Mouse (Mus musculus) limb, embryonic 13.5 days (tissue): ENCODE results near the gene Slc26a10. TPM values are rescaled to one million over a fixed set of nuclear protein-coding genes. Genes with fewer than 3 reads are reported as not detected.
A peak's percentile ranks its signal among the peaks of the same experiment; 100 is the strongest.

ENCODE experiments used
- ATAC-seq: fragments of 200-750 bp; cut with Nextera tagmentation; 2 replicates; pipeline ENCODE4 v1.8.0; 2017; ENCODE audit warnings: low read depth, moderate number of reproducible peaks, moderate TSS enrichment; ENCODE audit not compliant: low FRiP score
- H3K27ac ChIP-seq: fragments of 300-500 bp; sonication (generic); 2 replicates; pipeline ENCODE4 v1.5.1; 2015; ENCODE audit warnings: inconsistent platforms, mild to moderate bottlenecking, moderate library complexity
- H3K27me3 ChIP-seq: fragments of 300-500 bp; sonication (generic); 2 replicates; pipeline ENCODE4 v1.6.1; 2015; ENCODE audit warnings: mild to moderate bottlenecking, inconsistent platforms
- H3K36me3 ChIP-seq: fragments of 300-500 bp; sonication (generic); 2 replicates; pipeline ENCODE4 v1.6.1; 2015; ENCODE audit warnings: inconsistent platforms, mild to moderate bottlenecking, moderate library complexity
- H3K4me1 ChIP-seq: fragments of 300-500 bp; sonication (generic); 2 replicates; pipeline ENCODE4 v1.6.1; 2015; ENCODE audit warnings: inconsistent platforms
- H3K4me2 ChIP-seq: fragments of 300-500 bp; sonication (generic); replicated peaks from 2 replicates; pipeline ENCODE4 v1.6.1; 2015; ENCODE audit warnings: inconsistent platforms, mild to moderate bottlenecking, moderate library complexity
- H3K4me3 ChIP-seq: fragments of 300-500 bp; sonication (generic); 2 replicates; pipeline ENCODE4 v1.5.1; 2015; ENCODE audit warnings: moderate library complexity, mild to moderate bottlenecking, inconsistent platforms
- H3K9ac ChIP-seq: fragments of 300-500 bp; sonication (generic); 2 replicates; pipeline ENCODE4 v1.6.1; 2015; ENCODE audit warnings: mild to moderate bottlenecking, inconsistent platforms
- H3K9me3 ChIP-seq: fragments of 300-500 bp; sonication (generic); 2 replicates; pipeline ENCODE4 v1.6.1; 2016; ENCODE audit warnings: inconsistent platforms
- WGBS: fragments of 180-500 bp; shearing (Covaris S2); methylation state at CpG from one replicate; pipeline ENCODE4 v1.1.7; 2015; 5-methylcytosine and 5-hydroxymethylcytosine counted together
- polyA plus RNA-seq: library from polyadenylated mRNA; unstranded; fragments of >200 nt; fragmentation: Nextera tagmentation; extraction: Ambion mirVana; gene quantifications from 2 replicates; pipeline ENCODE4 v1.2.1, GENCODE M21; 2015

Slc26a10 gene
- polyA plus RNA-seq, 1 experiment from 2014 or later: 1.6 TPM

DNA sequence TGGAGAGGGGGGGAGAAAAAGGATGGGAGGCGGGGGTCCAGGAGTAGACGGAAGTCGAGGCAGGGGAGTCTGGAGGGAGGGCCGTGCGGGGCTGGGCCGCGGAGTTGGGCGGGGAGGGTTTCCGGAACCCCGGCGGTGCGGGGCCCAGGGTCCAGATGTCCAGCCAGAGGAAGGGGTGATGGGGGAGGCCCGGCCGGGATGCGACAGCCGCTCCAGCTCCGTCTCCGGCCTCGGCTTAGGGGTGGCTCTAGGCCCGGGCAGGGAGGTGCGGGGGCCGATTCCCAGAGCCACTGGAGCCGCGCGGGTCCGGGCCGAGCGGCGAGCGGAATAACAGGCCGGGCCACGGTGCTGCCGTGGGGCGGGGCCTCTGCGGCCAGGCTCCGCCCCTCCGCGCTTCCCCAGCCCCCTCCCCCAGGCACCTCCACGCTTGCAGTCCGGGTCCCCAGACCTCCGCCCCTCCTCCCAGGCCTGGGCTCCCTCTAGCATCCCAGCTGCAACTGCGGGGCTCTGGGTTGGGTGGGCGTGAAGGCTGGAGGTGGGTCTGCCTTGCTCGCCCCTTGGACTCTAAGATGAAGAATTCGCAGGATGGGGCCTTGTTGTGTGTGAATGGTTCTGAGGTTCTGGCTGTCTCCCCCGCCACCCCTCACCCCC is 8.1 kb upstream of the Slc26a10 start:
- H3K9me3 ChIP-seq: no peaks in the 10 kb centered on the region
- ATAC-seq: peak; percentile 86
- peak overlapping the region; percentile 96 for H3K4me2 ChIP-seq
- H3K4me3 ChIP-seq: peak overlapping the region; percentile 71
- under 1% methylated on average over 43 of the region's 46 CpGs for WGBS
- H3K9ac ChIP-seq: peak overlapping the region; percentile 90
- 0 out of 2 replicates have a peak, but pooled peaks cover 6% of the 10 kb centered on the region for H3K27me3 ChIP-seq
- peaks cover 65% of the 10 kb centered on the region for H3K36me3 ChIP-seq
- peak overlapping the region; percentile 95 for H3K27ac ChIP-seq
- H3K4me1 ChIP-seq: peaks cover 51% of the 10 kb centered on the region

DNA sequence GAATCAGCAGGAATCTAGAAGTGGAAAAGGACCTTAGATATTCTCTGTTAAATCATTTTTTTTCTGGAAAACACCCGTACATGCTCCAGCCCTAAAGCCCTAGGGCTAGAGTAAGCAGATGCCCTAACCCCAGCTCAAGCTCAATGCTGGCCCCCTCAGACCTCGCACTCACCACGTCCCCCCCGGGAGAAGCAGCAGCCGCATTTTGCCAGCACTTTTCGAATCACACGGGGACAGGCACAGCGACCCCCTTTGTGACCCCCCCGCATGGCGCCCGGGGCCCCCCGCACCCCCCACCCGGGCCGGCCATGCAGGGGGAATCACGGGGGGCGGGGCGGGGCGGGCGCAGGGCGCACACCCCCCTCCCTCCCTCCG is 7.6 kb upstream of the Slc26a10 start:
- peaks cover 47% of the 10 kb centered on the region for H3K4me1 ChIP-seq
- H3K27me3 ChIP-seq: 0 out of 2 replicates have a peak, but pooled peaks cover 9% of the 10 kb centered on the region
- peak overlapping the region; percentile 95 for H3K27ac ChIP-seq
- H3K9ac ChIP-seq: peak overlapping the region; percentile 90
- H3K4me2 ChIP-seq: peak overlapping the region; percentile 96
- peaks cover 65% of the 10 kb centered on the region for H3K36me3 ChIP-seq
- no peak for ATAC-seq
- peak overlapping the region; percentile 71 for H3K4me3 ChIP-seq
- no peaks in the 10 kb centered on the region for H3K9me3 ChIP-seq
- WGBS: 1% methylated on average over 17 of the region's 21 CpGs

DNA sequence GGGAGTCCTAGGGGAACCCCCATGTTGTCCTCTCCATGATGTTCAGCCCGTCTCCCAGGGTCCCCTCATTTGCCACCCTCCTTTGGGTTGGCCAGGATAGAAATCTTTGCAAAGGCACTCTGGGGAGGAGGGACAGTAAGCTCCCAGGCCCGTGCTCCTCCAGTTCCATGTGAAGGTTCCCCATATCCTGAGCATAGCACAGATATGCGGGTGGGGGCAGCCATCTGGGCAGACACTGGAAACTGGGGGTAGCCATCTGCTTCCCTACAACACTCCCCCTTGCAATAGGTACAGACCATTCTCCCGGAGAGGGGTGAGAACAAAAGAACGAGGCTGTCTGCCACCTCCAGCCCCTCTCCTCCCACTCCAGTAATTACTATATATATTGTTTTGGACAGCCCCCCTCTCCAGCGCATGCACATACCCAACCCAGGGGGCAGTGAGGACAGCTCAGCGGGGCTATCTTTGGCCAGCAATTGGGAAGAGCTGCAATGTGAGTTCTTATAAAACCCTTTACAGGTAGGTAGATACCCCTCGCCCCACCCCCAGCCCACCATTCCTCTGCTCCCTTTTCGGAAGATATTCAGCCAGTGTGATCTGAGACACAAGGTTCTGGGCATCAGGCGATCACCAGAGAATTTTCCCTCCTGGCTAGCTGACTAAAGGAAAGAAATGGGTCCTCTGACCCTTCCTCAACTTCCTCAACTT is 7.1 kb upstream of the Slc26a10 start:
- H3K4me2 ChIP-seq: peak overlapping the region; percentile 96
- H3K27ac ChIP-seq: peak overlapping the region; percentile 95; the same call in 1 of the 2 replicates
- WGBS: 40% methylated on average over 10 of the region's 10 CpGs
- H3K4me1 ChIP-seq: peaks cover 43% of the 10 kb centered on the region
- peak overlapping the region; percentile 71 for H3K4me3 ChIP-seq
- H3K27me3 ChIP-seq: peaks cover 10% of the 10 kb centered on the region; the same call in 1 of the 2 replicates
- H3K9me3 ChIP-seq: no peaks in the 10 kb centered on the region
- ATAC-seq: no peak
- H3K36me3 ChIP-seq: peaks cover 65% of the 10 kb centered on the region
- H3K9ac ChIP-seq: peak overlapping the region; percentile 90

DNA sequence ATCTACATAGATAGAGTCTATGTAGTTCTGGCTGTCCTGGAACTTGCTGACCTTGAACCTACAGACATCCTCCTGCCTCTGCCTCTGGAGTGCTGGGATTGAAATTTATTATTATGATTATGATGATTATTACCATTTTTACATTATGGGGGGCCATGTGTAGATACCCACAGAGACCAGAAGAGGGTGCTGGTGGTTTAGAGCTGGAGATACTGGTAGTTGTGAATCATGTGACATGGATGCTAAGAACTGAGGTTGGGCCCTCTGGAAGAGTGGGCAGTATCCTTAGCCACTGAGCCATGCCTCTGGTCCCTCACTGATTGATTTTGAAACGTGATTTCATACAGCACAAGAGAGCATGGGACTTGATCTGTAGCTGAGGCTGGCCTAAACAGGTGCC is 6.0 kb upstream of the Slc26a10 start:
- H3K27me3 ChIP-seq: peaks cover 21% of the 10 kb centered on the region
- H3K9ac ChIP-seq: no peak overlapping the region
- H3K27ac ChIP-seq: no peak overlapping the region
- no peaks in the 10 kb centered on the region for H3K9me3 ChIP-seq
- ATAC-seq: no peak
- WGBS: 92% methylated on average over 1 of the region's 1 CpGs
- H3K36me3 ChIP-seq: peaks cover 66% of the 10 kb centered on the region
- H3K4me1 ChIP-seq: peaks cover 40% of the 10 kb centered on the region
- H3K4me3 ChIP-seq: no peak overlapping the region
- no peak overlapping the region for H3K4me2 ChIP-seq

DNA sequence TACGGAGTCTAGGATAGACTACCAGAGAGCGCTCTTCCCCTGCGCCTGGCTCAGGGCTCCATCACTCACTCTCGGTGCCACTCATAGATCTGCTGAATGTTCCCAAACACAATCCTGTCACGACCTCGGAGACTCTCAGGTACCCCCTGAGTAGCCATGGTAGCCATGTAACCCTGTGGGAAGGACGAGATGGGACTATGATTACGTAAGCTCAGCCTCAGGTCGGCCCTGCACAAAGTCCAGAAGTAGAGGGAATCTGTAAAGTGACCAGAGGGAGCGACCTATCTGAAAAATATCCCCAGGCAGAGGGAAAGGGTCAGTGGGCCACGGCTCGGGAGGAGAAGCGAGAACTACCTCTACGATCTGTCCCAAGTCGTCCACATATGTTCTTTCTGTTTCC is 5.1 kb upstream of the Slc26a10 start:
- peaks cover 31% of the 10 kb centered on the region for H3K4me1 ChIP-seq
- 85% methylated on average over 15 of the region's 15 CpGs for WGBS
- no peak overlapping the region for H3K9ac ChIP-seq
- ATAC-seq: no peak
- H3K9me3 ChIP-seq: no peaks in the 10 kb centered on the region
- peaks cover 30% of the 10 kb centered on the region for H3K27me3 ChIP-seq
- H3K27ac ChIP-seq: no peak overlapping the region
- no peak overlapping the region for H3K4me2 ChIP-seq
- H3K36me3 ChIP-seq: peaks cover 56% of the 10 kb centered on the region
- H3K4me3 ChIP-seq: no peak overlapping the region

DNA sequence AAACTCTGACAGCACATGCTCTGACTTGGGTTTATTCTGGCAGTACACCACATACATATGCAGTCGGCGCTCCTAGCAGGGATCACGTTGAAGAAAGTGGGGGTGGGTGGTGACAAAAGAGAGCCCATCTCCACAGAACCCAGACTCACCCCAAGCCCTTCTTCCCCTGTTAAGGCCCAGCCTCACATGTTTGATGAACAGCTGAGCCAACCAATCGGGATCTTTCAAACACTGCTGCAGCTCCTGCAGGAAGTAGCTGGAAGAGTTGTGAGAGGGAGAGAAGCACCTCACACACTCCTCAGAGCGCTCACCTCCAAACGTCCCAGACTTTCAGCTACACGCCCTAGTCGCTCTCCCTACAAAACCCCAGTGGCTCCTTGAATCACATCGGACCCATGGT is 4.7 kb upstream of the Slc26a10 start:
- H3K4me2 ChIP-seq: no peak overlapping the region
- H3K4me3 ChIP-seq: no peak overlapping the region
- peaks cover 34% of the 10 kb centered on the region for H3K27me3 ChIP-seq
- H3K9ac ChIP-seq: no peak overlapping the region
- ATAC-seq: no peak
- 69% methylated on average over 9 of the region's 9 CpGs for WGBS
- peaks cover 56% of the 10 kb centered on the region for H3K36me3 ChIP-seq
- no peak overlapping the region for H3K27ac ChIP-seq
- H3K9me3 ChIP-seq: no peaks in the 10 kb centered on the region
- H3K4me1 ChIP-seq: peaks cover 31% of the 10 kb centered on the region

DNA sequence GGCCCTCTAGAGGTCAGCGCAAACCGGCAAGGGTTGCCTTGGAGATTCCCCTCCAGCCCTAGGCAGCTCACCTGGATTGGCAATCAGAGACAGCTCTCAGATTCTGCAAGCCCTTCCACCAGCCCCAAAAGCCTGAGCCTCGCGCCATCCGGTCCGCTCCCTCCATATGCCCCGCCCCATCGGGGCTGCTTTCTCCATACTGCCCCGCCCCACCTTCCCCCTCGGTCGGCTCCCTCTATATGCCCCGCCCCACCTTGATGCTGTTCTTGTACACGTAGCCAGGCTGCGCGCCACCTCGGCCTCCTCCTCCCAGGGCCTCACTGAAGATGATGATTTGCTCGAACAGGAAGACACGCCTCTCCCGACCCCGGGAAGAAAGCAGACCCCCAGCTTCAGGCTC is 3.3 kb upstream of the Slc26a10 start:
- ATAC-seq: no peak
- no peaks in the 10 kb centered on the region for H3K9me3 ChIP-seq
- H3K27me3 ChIP-seq: peaks cover 48% of the 10 kb centered on the region
- 13% methylated on average over 20 of the region's 20 CpGs for WGBS
- no peak overlapping the region; the same call in 1 of the 2 replicates for H3K4me3 ChIP-seq
- H3K4me1 ChIP-seq: peaks cover 34% of the 10 kb centered on the region
- H3K9ac ChIP-seq: peak overlapping the region; percentile 40
- H3K27ac ChIP-seq: no peak overlapping the region
- H3K36me3 ChIP-seq: peaks cover 56% of the 10 kb centered on the region
- H3K4me2 ChIP-seq: peak overlapping the region; percentile 45

DNA sequence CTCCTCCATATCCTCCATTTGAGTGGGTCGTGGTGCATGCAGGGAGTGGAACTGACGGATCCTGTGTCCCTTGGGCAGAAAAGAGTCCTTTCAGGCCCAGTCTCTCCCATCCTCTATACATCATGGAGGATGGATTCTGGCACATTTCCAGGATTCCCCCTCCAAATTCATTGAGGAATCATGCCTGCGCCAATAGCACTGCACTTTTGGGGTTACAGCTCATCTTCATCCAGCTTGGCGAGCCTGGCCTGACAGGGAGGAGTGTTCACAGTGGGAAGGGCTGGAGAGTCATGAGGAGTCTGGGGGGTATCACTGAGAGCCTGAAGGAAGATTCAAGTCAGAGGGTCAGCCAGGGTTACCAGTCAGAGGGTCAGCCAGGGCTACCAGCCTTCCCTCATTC is 2.2 kb upstream of the Slc26a10 start:
- 89% methylated on average over 4 of the region's 4 CpGs for WGBS
- peaks cover 59% of the 10 kb centered on the region for H3K27me3 ChIP-seq
- peaks cover 56% of the 10 kb centered on the region for H3K36me3 ChIP-seq

DNA sequence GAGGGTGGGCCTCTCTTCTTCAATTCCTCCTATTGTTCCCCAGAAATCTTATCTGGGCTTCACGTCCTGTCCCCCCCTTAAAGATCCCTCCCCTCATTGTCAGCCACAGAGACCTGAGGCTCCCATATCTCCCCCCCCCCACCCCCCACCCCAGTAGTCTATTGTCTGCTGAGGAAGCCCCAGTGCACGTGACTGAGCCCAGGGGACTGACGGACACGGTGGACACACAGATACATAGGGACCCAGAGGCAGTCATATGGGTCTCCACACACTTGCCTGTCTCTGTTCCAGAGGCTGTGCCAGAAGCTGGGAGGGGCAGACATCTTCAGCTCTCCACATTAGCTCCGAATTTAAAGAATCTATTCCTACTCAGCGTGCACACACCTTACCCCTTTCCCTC is 1.1 kb upstream of the Slc26a10 start:
- Histone ChIP-seq H3K4me1 (peaks cover 37% of the 10 kb centered on the region), H3K9ac (no peak overlapping the region), H3K4me3 (no peak overlapping the region), H3K9me3 (no peaks in the 10 kb centered on the region), H3K27me3 (peaks cover 70% of the 10 kb centered on the region), H3K36me3 (peaks cover 50% of the 10 kb centered on the region), H3K27ac (no peak overlapping the region), H3K4me2 (no peak overlapping the region)
- ATAC-seq: no peak
- WGBS: 77% methylated on average over 6 of the region's 6 CpGs

More for the DNA sequence above, 2.2 kb upstream of the Slc26a10 start:
- H3K27ac ChIP-seq: no peak overlapping the region
- no peak overlapping the region for H3K9ac ChIP-seq
- H3K4me1 ChIP-seq: peaks cover 36% of the 10 kb centered on the region
- H3K4me2 ChIP-seq: no peak overlapping the region
- H3K9me3 ChIP-seq: no peaks in the 10 kb centered on the region
- no peak for ATAC-seq
- H3K4me3 ChIP-seq: no peak overlapping the region

DNA sequence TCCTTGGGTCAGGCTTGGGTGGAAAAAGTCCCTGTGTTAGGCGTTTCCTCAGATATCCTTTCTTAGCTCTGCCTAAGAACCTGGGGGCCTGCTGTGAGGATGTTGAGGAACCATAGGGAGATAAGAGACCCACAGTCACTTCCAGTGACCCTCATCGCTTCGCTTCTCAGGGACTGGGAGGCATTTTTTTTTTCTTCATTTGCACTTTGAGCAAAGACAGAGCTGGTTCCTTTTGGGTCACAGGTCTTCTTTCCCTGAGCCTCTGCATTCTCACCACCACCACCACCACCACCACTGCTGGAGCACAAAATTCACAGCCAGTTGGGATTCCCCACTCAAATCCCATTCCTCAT is 226 bp upstream of the Slc26a10 start:
- H3K4me2 ChIP-seq: peak overlapping the region; percentile 60
- no peak overlapping the region for H3K27ac ChIP-seq
- 26% methylated on average over 3 of the region's 3 CpGs for WGBS
- H3K4me3 ChIP-seq: peak overlapping the region; percentile 33
- H3K9ac ChIP-seq: peak overlapping the region; percentile 59
- peaks cover 41% of the 10 kb centered on the region for H3K36me3 ChIP-seq
- no peaks in the 10 kb centered on the region for H3K9me3 ChIP-seq
- peaks cover 77% of the 10 kb centered on the region for H3K27me3 ChIP-seq
- peaks cover 40% of the 10 kb centered on the region for H3K4me1 ChIP-seq
- ATAC-seq: no peak

DNA sequence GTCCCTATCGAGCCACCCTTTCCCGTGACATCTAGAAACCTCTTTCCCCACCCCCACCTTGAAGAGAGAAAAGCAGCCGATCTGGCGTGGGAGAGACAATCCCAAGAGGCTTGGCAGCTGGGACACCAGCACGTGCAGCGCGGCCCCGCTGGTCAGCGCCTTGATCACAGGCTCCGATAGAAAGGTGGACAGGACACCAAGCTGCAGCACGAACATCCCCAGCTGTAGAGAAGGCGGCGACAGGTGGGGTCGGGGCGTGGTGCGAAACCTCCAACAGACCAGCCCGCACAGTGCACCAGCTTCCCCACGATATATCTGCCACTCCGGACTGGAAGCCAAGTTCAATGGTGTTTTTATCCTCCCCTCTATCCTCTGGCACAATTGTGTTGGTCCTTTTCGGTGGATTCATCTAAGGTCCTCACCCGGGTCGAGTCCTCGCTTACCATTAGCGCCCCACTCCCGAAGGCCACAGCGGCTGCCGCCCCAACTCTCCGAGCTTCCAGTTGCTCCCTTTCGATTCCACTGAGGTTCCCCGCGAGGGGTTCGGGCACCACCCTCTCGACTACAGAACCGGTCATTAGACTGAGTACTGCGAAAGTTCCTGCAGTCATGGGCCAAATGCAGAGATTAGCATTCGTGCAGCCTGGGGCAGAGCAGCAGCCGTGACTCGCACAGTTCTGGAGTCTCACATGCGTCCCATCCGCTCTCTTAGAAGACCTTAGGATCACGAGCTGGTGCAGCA is 2.0 kb downstream of the Slc26a10 start:
- no peaks in the 10 kb centered on the region for H3K9me3 ChIP-seq
- H3K27ac ChIP-seq: no peak overlapping the region
- H3K9ac ChIP-seq: peak overlapping the region; percentile 36
- H3K4me2 ChIP-seq: peak overlapping the region; percentile 60
- 4% methylated on average over 41 of the region's 41 CpGs for WGBS
- peaks cover 28% of the 10 kb centered on the region for H3K4me1 ChIP-seq
- peaks cover 72% of the 10 kb centered on the region for H3K27me3 ChIP-seq
- peaks cover 18% of the 10 kb centered on the region for H3K36me3 ChIP-seq
- peak overlapping the region; percentile 32 for H3K4me3 ChIP-seq
- ATAC-seq: no peak

DNA sequence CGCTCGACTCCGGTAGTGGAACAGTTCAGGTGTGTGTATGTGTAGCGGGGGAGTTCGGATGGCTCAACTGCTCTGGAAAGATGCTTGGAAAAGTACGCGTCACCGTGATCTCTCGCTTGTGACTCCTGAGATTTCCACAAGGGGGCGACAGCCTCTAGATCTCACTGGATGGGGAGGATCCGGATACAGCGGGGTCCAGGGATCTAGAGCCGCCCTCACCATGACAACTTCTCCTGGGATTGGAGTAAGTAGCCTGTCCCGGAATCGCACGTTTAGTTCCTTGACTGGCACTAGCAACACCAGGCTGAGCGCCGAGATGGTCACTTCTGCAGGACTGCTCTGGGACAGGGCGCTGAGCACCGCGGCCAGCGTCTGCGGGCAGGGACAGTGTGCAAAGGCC is 2.7 kb downstream of the Slc26a10 start:
- Histone ChIP-seq H3K9me3 (no peaks in the 10 kb centered on the region), H3K27ac (no peak overlapping the region), H3K36me3 (peaks cover 11% of the 10 kb centered on the region), H3K4me3 (peak overlapping the region; percentile 32), H3K4me2 (peak overlapping the region; percentile 60), H3K4me1 (peaks cover 28% of the 10 kb centered on the region), H3K9ac (peak overlapping the region; percentile 36), H3K27me3 (peaks cover 69% of the 10 kb centered on the region)
- ATAC-seq: peak; percentile 70
- 1% methylated on average over 23 of the region's 23 CpGs for WGBS
